Mouse (Mus musculus) kidney, embryonic 15.5 days (tissue): ENCODE measurements around the gene Bri3bp. TPM values are rescaled to one million over a fixed set of nuclear protein-coding genes. Genes with fewer than 3 reads are reported as not detected.

ENCODE experiments used
- microRNA-seq: library from miRNA; unstranded; fragments of <30 nt; microRNA quantifications from one replicate; pipeline ENCODE4, GENCODE M21; 2016
- polyA plus RNA-seq: library from polyadenylated mRNA; unstranded; fragments of >200 nt; fragmentation: Nextera tagmentation; extraction: Ambion mirVana; gene quantifications from 2 replicates; pipeline ENCODE4 v1.2.1, GENCODE M21; 2015

The Bri3bp gene
- polyA plus RNA-seq, 1 experiment from 2014 or later = 41.5 TPM

Small RNA genes within 50 kb of the gene (microRNA-seq; reads per million reads assigned to microRNA genes)
- gene Gm27551 = not detected

Other genes with a start within 250 kb of the Bri3bp start
- gene Scarb1, start 100.5 kb upstream of the Bri3bp start, polyA plus RNA-seq = 67.6 and 97.9 TPM in 2 replicates
- 0.31 and 0.49 TPM in 2 replicates for gene Gm10382, start 52.2 kb upstream of the Bri3bp start, polyA plus RNA-seq
- gene Ubc, start 51.4 kb upstream of the Bri3bp start, polyA plus RNA-seq = 1,049 and 1,140 TPM in 2 replicates
- 13.3 and 15.6 TPM in 2 replicates for gene Dhx37, start 7.4 kb upstream of the Bri3bp start, polyA plus RNA-seq
- 36.0 and 40.7 TPM in 2 replicates for gene Aacs, start 34.2 kb downstream of the Bri3bp start, polyA plus RNA-seq
- 0.32 and 0.36 TPM in 2 replicates for gene Tmem132b, start 90.2 kb downstream of the Bri3bp start, polyA plus RNA-seq